Mouse (Mus musculus) left cerebral cortex, adult 18-20 months (tissue): ENCODE data around the gene Gspt1. TPM values are rescaled to one million over a fixed set of nuclear protein-coding genes. Genes with fewer than 3 reads are reported as not detected.
A peak's percentile ranks its signal among the peaks of the same experiment; 100 is the strongest.

Source experiments
- DNase-seq, 2 experiments: peaks; one replicate each; pipeline ENCODE4 v3.0.0; 2021 to 2022; ENCODE audit warnings: low spot score in 2 of 2, mixed read lengths in 1 of 2
- microRNA-seq, 2 experiments: library from miRNA; unstranded; fragments of <30 nt; microRNA quantifications; one replicate each; pipeline ENCODE4 v1.2.0; 2021
- total RNA-seq, 2 experiments: library from RNA; stranded (reverse); gene quantifications; 2 replicates each; pipeline ENCODE4 v1.2.3; 2021

Gspt1 gene
- total RNA-seq, 2 experiments from 2014 or later: 82.7 to 85.1 TPM

DNA sequence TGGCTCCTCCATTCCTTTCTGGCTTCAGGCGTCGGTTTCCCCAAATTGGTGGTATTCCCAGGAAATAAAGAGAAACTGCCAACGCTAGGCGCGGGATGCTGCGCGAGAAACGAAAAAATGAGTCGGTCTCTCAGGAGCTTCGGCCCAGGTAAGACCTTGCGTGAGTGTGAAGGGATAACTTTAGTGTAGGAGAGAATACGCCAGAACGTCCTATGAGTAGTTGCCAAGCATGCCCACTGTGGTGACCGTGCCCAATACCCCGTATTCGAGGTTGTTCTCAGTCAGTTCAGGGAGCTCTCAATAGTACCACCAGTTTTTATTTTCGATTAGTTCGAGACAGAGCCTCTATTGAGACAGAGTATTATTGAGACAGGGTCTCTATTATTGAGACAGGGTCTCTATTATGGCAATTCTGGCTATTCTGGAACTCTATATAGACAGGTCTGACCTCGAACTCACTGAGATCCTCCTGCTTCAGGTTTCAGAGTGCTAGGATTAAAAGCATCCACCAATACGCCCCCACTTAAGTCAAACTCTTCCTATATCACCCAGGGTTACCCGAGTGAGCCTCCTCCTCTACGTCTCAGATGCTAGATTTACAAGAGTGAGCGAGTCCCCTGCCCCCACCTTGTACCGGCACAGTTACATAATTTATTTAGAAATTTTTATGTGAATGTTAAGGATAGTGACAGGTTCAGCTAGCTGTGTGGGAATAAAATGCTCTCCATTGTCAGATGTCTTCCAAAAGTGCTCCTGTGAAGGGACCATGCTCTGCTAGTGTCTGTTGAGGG, 50.3 kb downstream of the Gspt1 start:
- DNase-seq: no peak

DNA sequence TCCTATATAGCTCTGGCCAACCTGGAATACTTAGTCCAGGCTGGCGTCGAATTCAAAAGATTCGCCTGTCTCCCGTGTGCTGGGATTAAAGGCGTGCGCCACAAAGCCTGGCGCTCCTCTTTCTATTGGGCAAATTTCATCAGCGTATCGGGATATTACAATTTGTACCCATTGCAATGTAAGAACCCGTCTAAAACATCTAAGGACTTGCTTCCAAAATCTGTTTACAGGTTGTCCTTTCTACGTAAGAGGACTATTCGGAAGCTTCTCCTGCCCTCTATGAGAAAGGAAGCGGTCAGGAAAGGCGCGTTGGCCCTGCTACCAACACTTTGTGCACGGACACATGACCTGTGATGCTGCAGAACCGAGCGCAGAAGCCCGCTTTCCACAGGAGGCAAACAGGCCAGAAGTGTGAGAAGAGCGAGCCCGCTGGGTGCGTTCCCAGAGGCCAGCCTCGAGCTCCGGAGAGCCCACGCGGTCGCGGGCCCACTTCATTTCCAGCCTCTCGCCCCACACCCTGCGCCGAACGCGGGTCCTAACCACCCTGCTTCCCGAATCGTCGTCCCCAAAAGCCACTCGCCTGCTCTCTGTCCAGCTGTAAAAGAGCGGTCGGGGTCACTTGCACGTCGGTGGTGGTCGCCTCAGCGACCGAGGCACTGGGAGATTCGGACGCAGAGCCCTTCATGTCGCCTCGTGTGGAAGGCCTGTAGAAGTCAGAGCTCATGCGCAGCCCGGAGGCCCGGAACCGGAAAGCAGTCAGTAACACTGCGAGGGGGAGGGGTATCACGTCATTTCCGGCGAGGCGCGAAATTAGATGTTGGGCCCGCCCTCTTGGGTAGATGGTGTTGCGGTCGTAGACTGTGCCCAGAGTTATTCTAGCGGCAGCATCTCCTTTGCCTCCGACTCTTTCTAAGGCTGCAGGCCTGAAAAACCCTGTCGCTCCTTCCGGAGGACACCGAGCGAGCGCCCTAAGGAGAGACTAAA, 51.3 kb downstream of the Gspt1 start, which contains the start of gene Rsl1d1:
TSS of gene Rsl1d1 (minus strand) at position 761 of the 984 bp plus-strand sequence.
- DNase-seq: peak; percentile 89 to 90

DNA sequence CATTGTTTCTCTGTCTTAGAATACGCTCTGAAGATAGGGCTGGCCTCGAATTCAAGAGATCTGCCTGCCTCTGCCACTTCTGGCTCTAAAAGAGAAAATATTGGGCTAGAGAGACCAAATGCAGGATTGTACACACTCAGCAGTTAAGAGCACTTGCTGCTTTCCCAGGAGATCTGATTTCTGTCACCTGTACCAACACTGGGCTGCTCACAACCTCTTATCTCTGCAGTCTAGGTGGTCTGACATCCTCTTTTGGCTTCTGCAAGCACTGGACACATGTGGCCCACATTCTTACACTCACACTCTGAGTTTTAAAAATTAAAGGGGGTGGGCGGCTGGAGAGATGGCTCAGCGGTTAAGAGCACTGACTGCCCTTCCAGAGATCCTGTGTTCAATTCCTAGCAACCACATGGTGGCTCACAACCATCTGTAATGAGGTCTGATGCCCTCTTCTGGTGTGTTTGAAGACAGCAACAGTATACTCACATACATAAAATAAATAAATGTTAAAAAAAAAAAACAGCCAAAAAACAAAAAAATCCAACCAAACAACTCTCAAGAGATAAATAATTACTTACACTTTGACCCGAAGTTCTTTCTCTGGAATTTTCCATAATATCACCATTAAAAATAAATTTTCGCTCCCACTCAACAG, 52.3 kb downstream of the Gspt1 start:
- no peak for DNase-seq

DNA sequence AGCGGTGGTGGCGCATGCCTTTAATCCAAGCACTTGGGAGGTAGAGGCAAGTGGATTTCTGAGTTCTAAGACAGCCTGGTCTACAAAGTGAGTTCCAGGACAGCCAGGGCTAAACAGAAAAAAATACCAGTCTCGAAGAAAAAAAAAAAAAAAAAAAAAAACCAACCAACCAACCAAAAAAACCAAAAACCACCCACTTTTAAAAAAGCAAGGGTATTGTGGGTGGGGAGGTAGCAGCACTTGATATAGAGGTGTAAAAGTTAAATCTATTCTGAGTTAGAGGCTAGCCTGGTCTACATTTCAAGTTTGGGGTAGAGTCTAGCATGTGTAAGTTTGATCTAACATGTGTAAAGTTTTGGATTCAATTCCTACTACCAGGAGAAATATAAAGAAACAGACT, 53.9 kb downstream of the Gspt1 start:
- no peak for DNase-seq

DNA sequence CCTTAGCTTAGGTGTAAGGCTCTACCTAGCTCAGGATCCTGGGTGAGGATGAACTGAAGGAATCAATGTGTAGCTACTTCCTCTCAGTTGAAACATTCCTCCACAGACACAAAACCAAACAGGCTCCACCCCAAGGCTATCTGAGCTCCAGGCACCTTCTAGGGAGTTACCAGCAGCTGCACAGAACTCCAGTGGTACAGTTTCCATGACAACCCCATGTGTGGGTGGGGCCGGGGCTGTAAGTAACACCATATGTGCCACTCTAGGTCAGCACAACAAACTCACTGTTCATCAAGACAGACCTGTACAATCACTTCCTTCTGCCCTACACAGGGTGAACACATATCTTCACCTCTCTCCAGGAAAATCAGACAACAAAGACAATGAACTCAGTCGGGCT, 55.7 kb downstream of the Gspt1 start:
- no peak for DNase-seq

DNA sequence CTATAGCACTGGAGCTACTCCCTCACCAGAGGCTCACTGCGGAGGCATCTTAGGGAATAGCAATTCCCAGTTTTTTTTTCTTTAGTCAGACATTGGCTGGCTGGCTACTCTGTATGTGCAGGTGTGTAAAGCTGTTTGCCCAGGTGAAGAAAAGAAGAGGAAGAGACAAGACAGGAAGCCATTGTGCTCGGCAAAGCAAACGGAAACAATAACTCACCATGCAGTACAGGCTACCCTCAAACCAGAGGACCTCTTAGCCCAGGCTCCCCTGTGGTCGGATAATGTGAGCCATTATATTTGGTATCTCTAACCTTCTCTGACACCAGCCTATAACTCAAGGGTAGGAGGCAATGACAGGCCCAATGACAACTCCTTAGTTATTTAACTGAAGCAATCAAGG, 57.1 kb downstream of the Gspt1 start:
- no peak for DNase-seq

DNA sequence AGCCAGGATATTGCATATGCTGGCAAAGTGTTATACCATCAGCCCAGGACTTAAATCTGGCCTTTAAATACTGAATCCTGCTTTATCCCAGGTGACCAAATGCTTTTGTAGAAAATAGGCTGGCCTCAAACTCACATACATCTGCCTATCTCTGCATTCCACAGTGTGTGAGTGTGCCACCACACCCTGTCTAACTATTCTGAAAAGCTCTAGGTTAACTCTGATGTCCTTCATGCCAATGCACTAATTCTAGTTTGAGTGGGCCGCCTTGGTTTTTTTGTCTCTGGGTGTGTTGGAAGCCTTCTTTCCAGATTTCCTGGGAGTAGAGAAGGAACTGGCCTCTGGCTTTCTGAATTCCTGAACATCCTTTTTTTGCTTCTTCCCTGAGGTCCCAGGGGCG, 60.9 kb downstream of the Gspt1 start:
- no peak for DNase-seq

DNA sequence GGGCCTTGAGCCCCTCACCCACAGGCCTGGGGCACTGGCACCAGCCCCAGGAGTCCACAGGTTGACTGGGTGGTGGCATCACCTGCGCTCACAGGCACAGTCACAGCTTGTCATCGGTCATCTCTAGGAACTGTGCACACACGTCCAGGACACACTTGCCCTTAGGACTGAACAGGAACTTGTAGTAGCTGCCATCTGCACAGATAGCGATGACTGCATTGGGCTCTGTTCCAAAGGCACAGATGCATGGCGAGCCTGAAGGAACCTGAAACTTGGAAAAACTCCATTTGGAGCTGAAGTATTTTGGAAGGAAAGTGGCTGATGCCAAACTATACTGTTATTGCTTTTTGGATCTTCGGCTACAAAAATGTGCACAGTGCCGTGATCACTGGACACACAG, 64.0 kb downstream of the Gspt1 start:
- DNase-seq: peak; percentile 35 to 39

DNA sequence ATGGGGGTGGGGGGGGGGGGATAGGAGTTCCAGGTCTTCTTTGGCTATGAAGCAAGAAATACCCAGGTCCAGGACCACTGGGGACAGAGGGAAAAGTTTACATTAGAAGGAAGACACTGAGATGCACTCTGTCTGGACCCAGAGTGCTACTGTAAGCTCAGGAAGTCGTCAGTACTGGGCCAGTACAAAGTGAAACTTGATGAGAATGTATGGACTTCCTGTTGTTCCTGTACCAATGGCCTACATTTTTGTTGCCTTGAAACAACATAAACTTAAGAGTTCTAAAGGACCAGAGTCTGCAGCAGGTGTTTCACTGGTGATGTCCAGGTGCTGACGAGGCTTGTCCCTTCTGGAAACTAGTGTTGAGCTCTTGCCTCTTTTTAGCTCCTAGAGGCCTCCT, 76.7 kb downstream of the Gspt1 start:
- DNase-seq: no peak

DNA sequence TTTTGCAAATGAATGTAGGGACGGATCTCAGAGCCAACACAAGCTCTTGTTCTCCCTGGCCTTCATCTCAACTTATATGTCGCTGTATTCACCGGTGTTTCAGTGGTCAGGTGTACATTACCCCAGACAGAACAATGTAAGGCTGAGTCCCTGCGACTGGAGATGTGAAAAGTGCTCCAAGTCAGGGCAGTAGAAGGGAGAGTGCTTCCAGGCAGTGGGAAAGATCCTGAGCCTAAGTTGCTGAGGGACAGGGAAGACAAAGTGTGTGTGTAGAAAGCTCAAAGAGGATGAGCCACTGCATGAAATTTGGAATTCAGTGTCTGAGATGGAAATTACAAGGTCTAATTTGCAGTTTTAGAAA, 77.3 kb downstream of the Gspt1 start:
- no peak for DNase-seq

DNA sequence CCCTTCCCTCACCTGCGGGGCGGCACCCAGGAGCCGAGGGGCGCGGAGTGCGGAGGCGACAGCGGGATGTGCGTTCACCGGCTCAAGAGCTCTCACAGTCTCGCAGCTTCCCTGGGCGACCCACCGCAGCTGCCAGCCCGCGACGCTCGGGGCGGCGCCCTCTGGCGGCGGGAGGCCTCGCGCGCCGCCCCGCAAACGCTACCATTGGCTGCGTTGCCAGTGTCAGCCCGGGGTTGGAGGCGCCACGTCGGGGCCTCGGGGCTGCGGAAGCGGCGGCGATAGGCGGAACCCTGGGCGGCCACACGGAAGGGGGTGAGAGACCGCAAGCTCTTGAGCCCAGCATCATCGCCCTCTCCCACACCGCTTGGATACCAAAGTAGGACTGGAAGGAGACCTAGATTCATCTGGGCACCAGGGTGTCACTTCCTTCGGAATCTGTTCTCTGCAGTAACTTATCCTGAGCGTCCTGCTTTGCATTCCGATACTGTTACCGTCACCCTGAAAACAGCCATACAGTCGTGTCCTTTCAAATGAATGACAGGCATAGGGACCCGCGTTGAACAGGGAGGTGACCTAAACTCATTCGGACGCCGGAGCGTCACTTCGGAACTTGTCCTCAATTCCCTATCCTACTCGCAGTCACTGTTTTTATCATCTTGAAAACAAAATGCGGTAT, 77.8 kb downstream of the Gspt1 start, which contains the start of gene Zc3h7a:
TSS of gene Zc3h7a (minus strand) at position 186 of the 676 bp plus-strand sequence.
- DNase-seq: peak; percentile 85 to 90

DNA sequence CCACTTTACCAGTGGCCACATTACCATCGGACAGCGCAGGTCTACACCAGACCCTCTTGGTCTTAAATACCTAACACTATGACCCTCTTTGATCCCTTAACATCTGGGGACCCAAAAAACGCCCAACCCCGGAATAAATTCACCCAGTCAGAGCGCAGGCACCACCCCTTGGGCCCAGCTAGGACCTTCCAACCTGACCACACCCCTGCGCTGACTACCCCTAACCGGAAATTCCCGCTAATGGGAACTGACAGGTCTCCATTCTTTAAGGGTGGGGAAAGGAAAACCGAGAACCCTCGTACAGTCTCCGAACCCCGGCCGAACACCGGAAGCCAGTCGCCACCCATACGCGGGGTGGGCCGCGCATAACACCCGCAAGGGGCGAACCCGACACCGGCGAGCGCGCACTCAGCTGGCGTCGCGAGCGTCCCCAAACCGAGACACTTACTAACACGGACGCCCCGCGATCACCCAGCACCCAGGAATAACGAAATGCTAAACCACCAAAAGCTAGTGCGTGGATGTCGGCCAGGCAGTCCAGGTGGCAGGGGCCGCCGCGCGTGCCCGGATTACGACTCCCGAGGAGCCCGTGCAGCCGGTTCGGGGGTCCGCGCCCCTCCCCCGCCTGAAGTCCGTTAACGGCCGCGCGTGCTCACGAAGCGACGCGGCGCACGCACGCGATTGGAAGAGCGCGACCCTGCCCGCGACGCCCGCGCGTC, 78.5 kb downstream of the Gspt1 start:
- peak; percentile 37 to 53 for DNase-seq

DNA sequence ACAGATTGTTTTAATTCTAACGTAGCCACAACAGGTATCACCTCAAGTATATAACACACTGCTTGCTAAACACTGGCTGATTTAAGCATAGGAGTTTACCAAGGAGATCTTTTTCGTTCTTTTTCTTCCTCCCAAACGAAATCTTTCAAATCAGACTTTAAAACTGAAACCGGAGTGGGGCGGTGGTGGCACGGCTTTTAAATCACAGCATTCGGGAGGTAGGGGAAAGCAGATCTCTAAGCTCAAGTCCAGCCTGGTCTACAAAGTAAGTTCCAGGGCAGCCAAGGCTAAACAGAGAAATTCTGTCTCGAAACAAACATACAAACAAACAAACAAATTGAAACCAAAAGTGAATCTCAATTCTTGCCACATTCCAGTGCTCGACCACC, 79.0 kb downstream of the Gspt1 start:
- no peak for DNase-seq

DNA sequence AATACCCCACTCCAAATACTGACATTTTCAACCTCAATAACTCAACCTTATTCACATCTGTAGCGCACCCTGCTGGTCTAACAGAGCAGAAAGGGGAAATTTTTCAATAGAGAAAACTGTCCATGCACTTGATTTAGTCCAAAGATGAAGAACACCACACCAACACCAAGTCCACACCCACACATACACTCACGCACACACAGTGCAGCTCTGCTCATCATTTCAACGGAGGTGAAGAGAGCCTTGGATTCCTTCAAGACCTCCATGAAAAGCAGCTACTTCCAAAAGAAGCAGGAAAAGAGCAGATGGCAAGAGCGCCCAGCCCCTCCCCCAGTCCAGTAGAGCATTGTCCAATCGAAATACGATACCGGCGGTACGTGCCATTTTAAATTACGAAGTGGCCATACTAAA, 79.4 kb downstream of the Gspt1 start:
- DNase-seq: peak; percentile 51 to 52

DNA sequence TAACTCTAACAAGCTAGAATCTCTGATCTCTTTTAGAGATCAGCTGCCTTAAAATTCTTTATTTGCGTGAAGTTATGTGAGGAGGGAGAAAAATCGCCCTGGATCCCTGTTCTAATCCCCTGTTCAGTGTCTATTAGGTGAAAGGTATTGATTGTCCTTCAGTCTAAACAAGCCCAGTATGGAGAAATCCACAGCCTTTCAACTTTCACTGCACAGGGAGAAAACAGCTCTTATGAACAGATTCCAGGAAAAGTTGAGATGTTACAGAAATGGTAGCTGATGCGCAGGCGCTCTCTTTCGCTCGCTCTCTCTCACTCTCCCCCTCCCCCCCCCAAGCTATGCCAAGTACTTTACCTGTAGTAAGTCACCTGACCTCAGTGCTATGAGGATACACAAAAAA, 82.4 kb downstream of the Gspt1 start:
- no peak for DNase-seq

Small RNAs within 50 kb of the gene (microRNA-seq; reads per million reads assigned to microRNA genes)
- 0.85 to 2.5 reads per million in 2 experiments for gene Mir1945

Other genes starting within 250 kb of the Gspt1 start
- 100 to 1,000 TPM; 186 to 194 TPM for gene Snn, start 193.4 kb downstream of the Gspt1 start, total RNA-seq
- gene Litaf, start 188.2 kb downstream of the Gspt1 start, total RNA-seq: 10 to 100 TPM; 11.4 to 12.1 TPM
- 10 to 100 TPM; 31.6 to 32.5 TPM for gene Txndc11, start 119.7 kb downstream of the Gspt1 start, total RNA-seq
- gene Zc3h7a, start 77.9 kb downstream of the Gspt1 start, total RNA-seq: 10 to 100 TPM; 57.0 to 59.2 TPM
- 10 to 100 TPM; 49.5 to 51.7 TPM for gene Rsl1d1, start 51.0 kb downstream of the Gspt1 start, total RNA-seq
- gene Tnfrsf17, start 59.5 kb upstream of the Gspt1 start, total RNA-seq: under 1 TPM; 0.46 to 0.73 TPM
- gene Snx29, start 68.6 kb upstream of the Gspt1 start, total RNA-seq: 10 to 100 TPM; 17.8 to 20.6 TPM